Mouse (Mus musculus) liver, postnatal 0 days (tissue): ENCODE results near the gene Dntt. TPM values are rescaled to one million over a fixed set of nuclear protein-coding genes. Genes with fewer than 3 reads are reported as not detected.

Experiments
- ATAC-seq: fragments of 200-750 bp; cut with Nextera tagmentation; 2 replicates; pipeline ENCODE4 v1.8.0; 2017; ENCODE audit warnings: mild to moderate bottlenecking, moderate library complexity
- DNase-seq: peaks from one replicate; pipeline ENCODE4 v3.0.0-alpha.2; 2016
- H3K27ac ChIP-seq: fragments of 300-500 bp; sonication (generic); 2 replicates; pipeline ENCODE4 v1.5.1; 2014; ENCODE audit warnings: antibody characterized with exemption, moderate library complexity, mild to moderate bottlenecking, low read depth
- H3K27me3 ChIP-seq: fragments of 300-500 bp; sonication (generic); 2 replicates; pipeline ENCODE4 v1.6.1; 2014; ENCODE audit warnings: low read length, control low read depth, mixed read lengths; ENCODE audit not compliant: insufficient read depth
- H3K36me3 ChIP-seq: fragments of 300-500 bp; sonication (generic); replicated peaks from 2 replicates; pipeline ENCODE4 v1.6.1; 2014; ENCODE audit warnings: mild to moderate bottlenecking, control low read depth, low read length, moderate library complexity, mixed read lengths; ENCODE audit not compliant: insufficient read depth
- H3K4me1 ChIP-seq: fragments of 300-500 bp; sonication (generic); 2 replicates; pipeline ENCODE4 v1.6.1; 2014; ENCODE audit warnings: antibody characterized with exemption, mild to moderate bottlenecking, control low read depth; ENCODE audit not compliant: insufficient read depth
- H3K4me2 ChIP-seq: fragments of 300-500 bp; sonication (generic); 2 replicates; pipeline ENCODE4 v1.6.1; 2014; ENCODE audit warnings: low read depth, mild to moderate bottlenecking, low read length, moderate library complexity, mixed read lengths
- H3K4me3 ChIP-seq: fragments of 300-500 bp; sonication (generic); 2 replicates; pipeline ENCODE4 v1.5.1; 2014; ENCODE audit warnings: low read depth, low read length
- H3K9ac ChIP-seq: fragments of 300-500 bp; sonication (generic); replicated peaks from 2 replicates; pipeline ENCODE4 v1.6.1; 2014; ENCODE audit warnings: mild to moderate bottlenecking, moderate library complexity
- H3K9me3 ChIP-seq: fragments of 300-500 bp; sonication (generic); 2 replicates; pipeline ENCODE4 v1.6.1; 2016; ENCODE audit warnings: mild to moderate bottlenecking, control low read depth, low read length, mixed read lengths
- CTCF ChIP-seq: sonication (generic); IDR thresholded peaks from 2 replicates; pipeline ENCODE4 v1.5.1; 2016; ENCODE audit warnings: antibody characterized with exemption, low read depth
- EP300 ChIP-seq: IDR thresholded peaks from 2 replicates; pipeline ENCODE4 v1.6.1; 2016; ENCODE audit warnings: antibody characterized with exemption, low read depth, mild to moderate bottlenecking
- WGBS: fragments of 180-500 bp; shearing (Covaris S2); extraction: QIAGEN DNeasy Blood & Tissue Kit; methylation state at CpG from one replicate; pipeline ENCODE4 v1.1.7; 2014; ENCODE audit not compliant: insufficient replicate concordance; 5-methylcytosine and 5-hydroxymethylcytosine counted together
- polyA plus RNA-seq: library from polyadenylated mRNA; unstranded; fragments of >200 nt; fragmentation: Nextera tagmentation; extraction: Ambion mirVana; gene quantifications from 2 replicates; pipeline ENCODE4 v1.2.1, GENCODE M21; 2015

Gene Dntt
- polyA plus RNA-seq, 1 experiment from 2014 or later: 0.32 TPM

GRCm38 (mm10) chr19:41101390-41101789 lies 72.3 kb downstream of the Dntt start:
- no peak overlapping the region for H3K4me2 ChIP-seq
- H3K36me3 ChIP-seq: no peaks in the 10 kb centered on the region
- no peak overlapping the region for H3K9ac ChIP-seq
- no peak overlapping the region for H3K27ac ChIP-seq
- H3K4me1 ChIP-seq: no peaks in the 10 kb centered on the region
- no peak for ATAC-seq
- WGBS: 71% methylated on average over 8 of the region's 8 CpGs
- no peaks in the 10 kb centered on the region for H3K27me3 ChIP-seq
- H3K9me3 ChIP-seq: no peaks in the 10 kb centered on the region
- TF ChIP-seq CTCF (no peak), EP300 (no peak)
- H3K4me3 ChIP-seq: no peak overlapping the region
- no peak for DNase-seq

GRCm38 (mm10) chr19:41104922-41105321 lies 75.8 kb downstream of the Dntt start:
- TF ChIP-seq CTCF (peak; percentile 55), EP300 (no peak)
- Histone ChIP-seq H3K4me2 (no peak overlapping the region), H3K9ac (no peak overlapping the region), H3K4me1 (no peaks in the 10 kb centered on the region), H3K27ac (no peak overlapping the region), H3K27me3 (no peaks in the 10 kb centered on the region), H3K9me3 (no peaks in the 10 kb centered on the region), H3K36me3 (no peaks in the 10 kb centered on the region), H3K4me3 (no peak overlapping the region)
- no peak for ATAC-seq
- DNase-seq: no peak
- WGBS: 47% methylated on average over 8 of the region's 8 CpGs

- no peaks in the 10 kb centered on the region for H3K27me3 ChIP-seq
- no peak overlapping the region for H3K27ac ChIP-seq
- no peaks in the 10 kb centered on the region for H3K4me1 ChIP-seq
- no peaks in the 10 kb centered on the region for H3K9me3 ChIP-seq
- no peaks in the 10 kb centered on the region for H3K36me3 ChIP-seq
- no peak for ATAC-seq
- TF ChIP-seq CTCF (no peak), EP300 (no peak)
- no peak overlapping the region for H3K4me3 ChIP-seq
- H3K4me2 ChIP-seq: no peak overlapping the region
- DNase-seq: no peak
- H3K9ac ChIP-seq: no peak overlapping the region
- WGBS: 71% methylated on average over 8 of the region's 8 CpGs
Measured at GRCm38 (mm10) chr19:41107530-41107929, 78.5 kb downstream of the Dntt start.

- Histone ChIP-seq H3K4me1 (no peaks in the 10 kb centered on the region), H3K36me3 (no peaks in the 10 kb centered on the region), H3K27me3 (no peaks in the 10 kb centered on the region), H3K4me3 (no peak overlapping the region), H3K27ac (no peak overlapping the region), H3K9ac (no peak overlapping the region), H3K4me2 (no peak overlapping the region), H3K9me3 (no peaks in the 10 kb centered on the region)
- ATAC-seq: no peak
- no peak for DNase-seq
- 84% methylated on average over 7 of the region's 7 CpGs for WGBS
- no peak for TF ChIP-seq CTCF
- no peak for TF ChIP-seq EP300
Measured at GRCm38 (mm10) chr19:41108666-41109065, 79.6 kb downstream of the Dntt start.

Other genes starting within 250 kb of the Dntt start
- gene Ccnj, start 198.0 kb upstream of the Dntt start, polyA plus RNA-seq: 2.5 and 2.9 TPM in 2 replicates
- gene Zfp518a, start 134.6 kb upstream of the Dntt start, polyA plus RNA-seq: 2.3 and 3.1 TPM in 2 replicates
- 4.9 and 5.4 TPM in 2 replicates for gene Blnk, start 34.7 kb upstream of the Dntt start, polyA plus RNA-seq
- not detected in 2 replicates for gene Opalin, start 47.8 kb downstream of the Dntt start, polyA plus RNA-seq
- gene Tll2, start 177.6 kb downstream of the Dntt start, polyA plus RNA-seq: not detected in 2 replicates
- 45.8 and 49.2 TPM in 2 replicates for gene Tm9sf3, start 234.7 kb downstream of the Dntt start, polyA plus RNA-seq